Mouse (Mus musculus): ENCODE data around the gene Abi2. TPM values are rescaled to one million over a fixed set of nuclear protein-coding genes. Genes with fewer than 3 reads are reported as not detected.

Abi2 gene
- 37.0 and 39.6 TPM in 2 replicates for polyA plus RNA-seq (2014; fragmentation: Nextera tagmentation; extraction: Ambion mirVana)

- Histone ChIP-seq H3K36me3 (ENCODE audit: control insufficient read depth, insufficient read depth, low read length) (no peaks in the 10 kb centered on the region), H3K4me1 (ENCODE audit: control insufficient read depth, insufficient read depth, low read length) (peaks cover 20% of the 10 kb centered on the region), H3K4me3 (ENCODE audit: low read depth, low read length) (peak within 1 kb of the TSS; percentile 94), H3K4me2 (peak within 1 kb of the TSS; percentile 78), H3K9me3 (replicated peaks; ENCODE audit: control insufficient read depth, low read length) (no peaks in the 10 kb centered on the region), H3K27me3 (ENCODE audit: control insufficient read depth, insufficient read depth, low read length) (no peaks in the 10 kb centered on the region), H3K9ac (ENCODE audit: low read depth, low read length) (peak within 1 kb of the TSS; percentile 96), H3K27ac (ENCODE audit: low read depth, low read length) (peak within 1 kb of the TSS; percentile 95)
- 1% methylated on average over 34 of the region's 69 CpGs for WGBS (ENCODE audit: insufficient replicate concordance)
- ATAC-seq (replicated peaks; ENCODE audit: insufficient number of reproducible peaks, low FRiP score, low TSS enrichment), result peak; percentile 91
These were observed at the start of gene Abi2 for GRCm38 (mm10) chr1:60409168-60409828. Abi2 (plus strand) TSS chr1:60409619.

GRCm38 (mm10) chr1:60361626-60362025 is 47.8 kb upstream of the Abi2 start:
- no peak overlapping the region for H3K4me2 ChIP-seq
- WGBS (ENCODE audit: insufficient replicate concordance), result 79% methylated on average over 1 of the region's 1 CpGs
- no peaks in the 10 kb centered on the region for H3K4me1 ChIP-seq (ENCODE audit: control insufficient read depth, insufficient read depth, low read length)
- no peaks in the 10 kb centered on the region for H3K9me3 ChIP-seq (replicated peaks; ENCODE audit: control insufficient read depth, low read length)
- H3K36me3 ChIP-seq (ENCODE audit: control insufficient read depth, insufficient read depth, low read length), result peaks cover 5% of the 10 kb centered on the region; the same call in 1 of the 2 replicates
- ATAC-seq (replicated peaks; ENCODE audit: insufficient number of reproducible peaks, low FRiP score, low TSS enrichment), result no peak
- no peak overlapping the region for H3K9ac ChIP-seq (ENCODE audit: low read depth, low read length)
- no peaks in the 10 kb centered on the region for H3K27me3 ChIP-seq (ENCODE audit: control insufficient read depth, insufficient read depth, low read length)
- H3K27ac ChIP-seq (ENCODE audit: low read depth, low read length), result no peak overlapping the region
- no peak overlapping the region for H3K4me3 ChIP-seq (ENCODE audit: low read depth, low read length)

DNA sequence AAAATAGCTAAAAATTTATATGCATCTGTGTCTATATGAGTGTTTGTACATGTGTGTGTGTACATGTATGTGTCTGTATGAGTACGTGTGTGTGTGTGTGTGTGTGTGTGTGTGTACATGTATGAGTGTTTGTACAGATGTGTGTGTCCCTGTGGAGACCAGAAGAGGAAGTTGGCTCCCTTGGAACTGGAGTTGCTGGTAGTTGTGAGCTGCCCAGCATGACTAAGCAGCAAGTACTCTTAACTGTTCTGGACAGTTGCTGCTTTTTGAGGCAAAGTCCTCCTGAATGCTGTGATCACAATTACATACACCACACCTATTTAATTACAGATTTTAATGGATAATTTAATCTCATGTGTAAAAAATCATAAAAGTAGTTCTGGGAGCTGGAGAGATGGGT is 32.9 kb upstream of the Abi2 start:
- Histone ChIP-seq H3K36me3 (ENCODE audit: control insufficient read depth, insufficient read depth, low read length) (peaks cover 29% of the 10 kb centered on the region), H3K4me1 (ENCODE audit: control insufficient read depth, insufficient read depth, low read length) (no peaks in the 10 kb centered on the region), H3K9ac (ENCODE audit: low read depth, low read length) (no peak overlapping the region), H3K27ac (ENCODE audit: low read depth, low read length) (no peak overlapping the region), H3K4me3 (ENCODE audit: low read depth, low read length) (no peak overlapping the region), H3K4me2 (no peak overlapping the region), H3K27me3 (ENCODE audit: control insufficient read depth, insufficient read depth, low read length) (no peaks in the 10 kb centered on the region), H3K9me3 (replicated peaks; ENCODE audit: control insufficient read depth, low read length) (0 out of 2 replicates have a peak, but pooled peaks cover 2% of the 10 kb centered on the region)
- 96% methylated on average over 1 of the region's 1 CpGs for WGBS (ENCODE audit: insufficient replicate concordance)
- no peak for ATAC-seq (replicated peaks; ENCODE audit: insufficient number of reproducible peaks, low FRiP score, low TSS enrichment)

DNA sequence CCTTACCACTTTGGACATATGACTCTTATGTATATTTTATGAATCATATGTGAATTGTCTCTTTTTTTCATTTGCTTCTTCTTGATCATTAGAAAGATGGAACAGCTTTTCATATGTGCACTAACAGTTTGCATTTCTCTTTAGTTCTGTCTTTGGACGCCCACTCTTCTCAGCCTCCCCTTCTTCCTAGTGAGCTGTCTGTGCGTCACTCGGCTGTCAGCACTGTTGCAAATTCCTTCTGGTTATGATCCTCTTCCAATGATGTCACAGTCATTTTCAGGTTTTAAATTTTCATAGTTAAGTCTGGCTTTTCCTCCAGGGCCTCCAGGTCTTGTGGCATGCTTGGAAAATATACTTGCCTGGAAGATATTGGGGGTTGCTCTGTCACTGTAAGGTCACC is 27.5 kb upstream of the Abi2 start:
- H3K4me1 ChIP-seq (ENCODE audit: control insufficient read depth, insufficient read depth, low read length), result no peaks in the 10 kb centered on the region
- no peak overlapping the region for H3K9ac ChIP-seq (ENCODE audit: low read depth, low read length)
- H3K4me3 ChIP-seq (ENCODE audit: low read depth, low read length), result no peak overlapping the region
- H3K27ac ChIP-seq (ENCODE audit: low read depth, low read length), result no peak overlapping the region
- H3K27me3 ChIP-seq (ENCODE audit: control insufficient read depth, insufficient read depth, low read length), result no peaks in the 10 kb centered on the region
- WGBS (ENCODE audit: insufficient replicate concordance), result 87% methylated on average over 3 of the region's 3 CpGs
- H3K36me3 ChIP-seq (ENCODE audit: control insufficient read depth, insufficient read depth, low read length), result peaks cover 14% of the 10 kb centered on the region
- no peak overlapping the region for H3K4me2 ChIP-seq
- no peaks in the 10 kb centered on the region for H3K9me3 ChIP-seq (replicated peaks; ENCODE audit: control insufficient read depth, low read length)
- no peak for ATAC-seq (replicated peaks; ENCODE audit: insufficient number of reproducible peaks, low FRiP score, low TSS enrichment)

GRCm38 (mm10) chr1:60404848-60405247 is 4.6 kb upstream of the Abi2 start:
- Histone ChIP-seq H3K4me2 (no peak overlapping the region), H3K9ac (ENCODE audit: low read depth, low read length) (no peak overlapping the region), H3K4me1 (ENCODE audit: control insufficient read depth, insufficient read depth, low read length) (peaks cover 17% of the 10 kb centered on the region), H3K27ac (ENCODE audit: low read depth, low read length) (no peak overlapping the region), H3K4me3 (ENCODE audit: low read depth, low read length) (no peak overlapping the region), H3K9me3 (replicated peaks; ENCODE audit: control insufficient read depth, low read length) (no peaks in the 10 kb centered on the region), H3K36me3 (ENCODE audit: control insufficient read depth, insufficient read depth, low read length) (no peaks in the 10 kb centered on the region), H3K27me3 (ENCODE audit: control insufficient read depth, insufficient read depth, low read length) (no peaks in the 10 kb centered on the region)
- WGBS (ENCODE audit: insufficient replicate concordance), result 97% methylated on average over 1 of the region's 1 CpGs
- ATAC-seq (replicated peaks; ENCODE audit: insufficient number of reproducible peaks, low FRiP score, low TSS enrichment), result no peak

DNA sequence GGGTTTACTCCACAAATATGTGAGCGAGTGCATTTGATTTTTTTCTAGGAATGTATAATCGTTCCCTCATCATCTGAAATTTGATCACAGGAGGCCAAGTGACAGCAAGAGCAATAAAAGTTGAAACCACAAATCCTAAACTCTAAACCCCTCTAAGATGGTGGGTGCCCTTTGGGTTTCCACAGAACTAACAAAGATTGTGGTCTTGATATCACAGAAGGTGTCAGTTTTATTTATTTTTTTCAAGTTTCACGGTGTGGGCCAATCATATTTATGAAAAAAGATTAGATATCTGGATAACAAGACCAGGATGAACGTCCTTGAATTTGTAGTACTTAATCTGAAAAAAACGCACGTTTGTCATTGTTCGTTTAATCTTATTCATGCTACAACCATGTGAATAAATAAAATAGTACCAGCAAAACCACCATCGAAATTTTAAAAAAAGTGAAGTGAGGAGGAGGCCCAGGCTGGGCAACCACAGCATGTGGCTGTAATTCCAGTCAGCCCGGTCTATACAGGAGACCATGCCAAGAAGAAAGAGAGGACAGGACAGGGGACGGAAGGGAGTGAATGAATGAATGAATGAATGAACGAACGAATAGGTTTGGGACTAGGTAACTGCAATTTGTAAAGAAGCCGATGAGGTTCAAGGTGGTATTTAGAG is 785 bp upstream of the Abi2 start:
- 21% methylated on average over 13 of the region's 13 CpGs for WGBS (ENCODE audit: insufficient replicate concordance)
- no peaks in the 10 kb centered on the region for H3K36me3 ChIP-seq (ENCODE audit: control insufficient read depth, insufficient read depth, low read length)
- ATAC-seq (replicated peaks; ENCODE audit: insufficient number of reproducible peaks, low FRiP score, low TSS enrichment), result peak; percentile 12; the same call in 1 of the 2 replicates

DNA sequence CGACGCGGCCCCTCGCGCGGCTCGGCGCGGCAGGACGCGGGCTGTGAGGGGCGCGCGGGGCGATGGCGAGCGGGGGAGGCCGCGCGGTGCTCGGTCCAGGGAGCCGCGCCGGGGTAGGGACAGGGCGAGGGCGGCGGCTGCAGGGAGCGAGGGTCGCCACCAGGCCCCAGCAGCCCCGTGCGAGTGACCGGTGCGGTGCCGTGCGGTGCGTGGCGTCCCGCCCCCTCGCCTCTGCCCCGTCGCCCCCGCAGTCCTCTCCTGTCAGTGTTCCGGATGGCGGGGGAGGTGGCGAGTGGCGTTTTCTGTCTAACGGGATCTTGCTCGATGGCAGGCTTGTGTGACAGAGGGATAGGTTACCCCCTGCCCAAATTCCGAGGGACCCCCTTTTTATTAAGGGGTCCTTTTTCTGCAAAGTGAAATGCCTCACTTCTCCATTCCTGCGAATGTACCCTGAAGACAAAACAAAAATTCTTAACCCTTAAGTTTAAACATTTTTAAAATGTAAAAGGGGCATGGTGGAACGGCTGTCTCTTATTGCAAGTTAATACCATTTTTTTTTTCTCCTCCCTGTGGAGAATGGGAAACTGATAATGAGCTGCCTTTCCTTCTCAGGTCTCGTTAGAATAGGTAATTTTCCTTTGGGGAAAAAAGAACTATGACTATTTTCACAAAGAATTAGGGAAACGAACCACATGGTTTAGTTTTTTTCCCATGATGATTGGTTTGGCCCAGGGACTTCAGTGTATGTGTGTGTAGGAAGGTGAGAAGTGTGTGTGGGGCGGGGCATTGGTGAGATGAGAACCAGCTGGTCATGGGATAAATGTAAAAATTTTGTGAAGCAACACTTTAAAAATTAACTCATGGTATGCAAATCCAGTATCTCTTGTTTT is 754 bp downstream of the Abi2 start:
- no peaks in the 10 kb centered on the region for H3K36me3 ChIP-seq (ENCODE audit: control insufficient read depth, insufficient read depth, low read length)
- peak overlapping the region; percentile 94 for H3K4me3 ChIP-seq (ENCODE audit: low read depth, low read length)
- WGBS (ENCODE audit: insufficient replicate concordance), result under 1% methylated on average over 33 of the region's 54 CpGs
- ATAC-seq (replicated peaks; ENCODE audit: insufficient number of reproducible peaks, low FRiP score, low TSS enrichment), result peak; percentile 74
- peak overlapping the region; percentile 96 for H3K9ac ChIP-seq (ENCODE audit: low read depth, low read length)
- peak overlapping the region; percentile 78 for H3K4me2 ChIP-seq
- H3K4me1 ChIP-seq (ENCODE audit: control insufficient read depth, insufficient read depth, low read length), result peaks cover 20% of the 10 kb centered on the region
- H3K27ac ChIP-seq (ENCODE audit: low read depth, low read length), result peak overlapping the region; percentile 95
- H3K9me3 ChIP-seq (replicated peaks; ENCODE audit: control insufficient read depth, low read length), result no peaks in the 10 kb centered on the region
- H3K27me3 ChIP-seq (ENCODE audit: control insufficient read depth, insufficient read depth, low read length), result no peaks in the 10 kb centered on the region

More for the DNA sequence above, 785 bp upstream of the Abi2 start:
- Histone ChIP-seq H3K27me3 (ENCODE audit: control insufficient read depth, insufficient read depth, low read length) (no peaks in the 10 kb centered on the region), H3K4me1 (ENCODE audit: control insufficient read depth, insufficient read depth, low read length) (peaks cover 20% of the 10 kb centered on the region), H3K27ac (ENCODE audit: low read depth, low read length) (peak overlapping the region; percentile 95), H3K9ac (ENCODE audit: low read depth, low read length) (peak overlapping the region; percentile 96), H3K4me2 (peak overlapping the region; percentile 78), H3K4me3 (ENCODE audit: low read depth, low read length) (peak overlapping the region; percentile 94), H3K9me3 (replicated peaks; ENCODE audit: control insufficient read depth, low read length) (no peaks in the 10 kb centered on the region)

GRCm38 (mm10) chr1:60416724-60417123 is 7.3 kb downstream of the Abi2 start:
- no peak overlapping the region for H3K9ac ChIP-seq (ENCODE audit: low read depth, low read length)
- no peaks in the 10 kb centered on the region for H3K27me3 ChIP-seq (ENCODE audit: control insufficient read depth, insufficient read depth, low read length)
- H3K4me2 ChIP-seq, result no peak overlapping the region
- H3K36me3 ChIP-seq (ENCODE audit: control insufficient read depth, insufficient read depth, low read length), result no peaks in the 10 kb centered on the region
- H3K4me1 ChIP-seq (ENCODE audit: control insufficient read depth, insufficient read depth, low read length), result no peaks in the 10 kb centered on the region; the same call in 1 of the 2 replicates
- ATAC-seq (replicated peaks; ENCODE audit: insufficient number of reproducible peaks, low FRiP score, low TSS enrichment), result no peak
- H3K9me3 ChIP-seq (replicated peaks; ENCODE audit: control insufficient read depth, low read length), result no peaks in the 10 kb centered on the region
- WGBS (ENCODE audit: insufficient replicate concordance), result 74% methylated on average over 3 of the region's 3 CpGs
- no peak overlapping the region for H3K4me3 ChIP-seq (ENCODE audit: low read depth, low read length)
- H3K27ac ChIP-seq (ENCODE audit: low read depth, low read length), result no peak overlapping the region

All from heart, embryonic 11.5 days (tissue).